Mouse (Mus musculus) embryonic facial prominence, embryonic 15.5 days (tissue): ENCODE measurements around the gene Stk39. TPM values are rescaled to one million over a fixed set of nuclear protein-coding genes. Genes with fewer than 3 reads are reported as not detected.
A peak's percentile ranks its signal among the peaks of the same experiment; 100 is the strongest.

Experiments
- ATAC-seq: fragments of 200-750 bp; cut with Nextera tagmentation; 2 replicates; pipeline ENCODE4 v1.8.0; 2017; ENCODE audit warnings: low read depth, moderate TSS enrichment; ENCODE audit not compliant: insufficient number of reproducible peaks, low FRiP score, low TSS enrichment
- H3K27ac ChIP-seq: fragments of 300-500 bp; sonication (generic); replicated peaks from 2 replicates; pipeline ENCODE4 v1.5.1; 2015; ENCODE audit warnings: mild to moderate bottlenecking, inconsistent platforms
- H3K27me3 ChIP-seq: fragments of 300-500 bp; sonication (generic); 2 replicates; pipeline ENCODE4 v1.6.1; 2015; ENCODE audit warnings: inconsistent platforms
- H3K36me3 ChIP-seq: fragments of 300-500 bp; sonication (generic); 2 replicates; pipeline ENCODE4 v1.6.1; 2015; ENCODE audit warnings: mild to moderate bottlenecking, inconsistent platforms
- H3K4me1 ChIP-seq: fragments of 300-500 bp; sonication (generic); 2 replicates; pipeline ENCODE4 v1.6.1; 2015; ENCODE audit warnings: inconsistent platforms
- H3K4me2 ChIP-seq: fragments of 300-500 bp; sonication (generic); replicated peaks from 2 replicates; pipeline ENCODE4 v1.6.1; 2015; ENCODE audit warnings: mild to moderate bottlenecking, inconsistent platforms
- H3K4me3 ChIP-seq: fragments of 300-500 bp; sonication (generic); replicated peaks from 2 replicates; pipeline ENCODE4 v1.5.1; 2015; ENCODE audit warnings: mild to moderate bottlenecking, inconsistent platforms
- H3K9ac ChIP-seq: fragments of 300-500 bp; sonication (generic); 2 replicates; pipeline ENCODE4 v1.6.1; 2015; ENCODE audit warnings: inconsistent platforms
- H3K9me3 ChIP-seq: fragments of 300-500 bp; sonication (generic); replicated peaks from 2 replicates; pipeline ENCODE4 v1.6.1; 2016; ENCODE audit warnings: inconsistent platforms
- WGBS: fragments of 180-500 bp; shearing (Covaris S2); methylation state at CpG from one replicate; pipeline ENCODE4 v1.1.7; 2015; 5-methylcytosine and 5-hydroxymethylcytosine counted together
- polyA plus RNA-seq: library from polyadenylated mRNA; unstranded; fragments of >200 nt; fragmentation: Nextera tagmentation; extraction: Ambion mirVana; gene quantifications from 2 replicates; pipeline ENCODE4 v1.2.1, GENCODE M21; 2015

The Stk39 gene
- polyA plus RNA-seq, 1 experiment from 2014 or later, result 14.7 TPM

DNA sequence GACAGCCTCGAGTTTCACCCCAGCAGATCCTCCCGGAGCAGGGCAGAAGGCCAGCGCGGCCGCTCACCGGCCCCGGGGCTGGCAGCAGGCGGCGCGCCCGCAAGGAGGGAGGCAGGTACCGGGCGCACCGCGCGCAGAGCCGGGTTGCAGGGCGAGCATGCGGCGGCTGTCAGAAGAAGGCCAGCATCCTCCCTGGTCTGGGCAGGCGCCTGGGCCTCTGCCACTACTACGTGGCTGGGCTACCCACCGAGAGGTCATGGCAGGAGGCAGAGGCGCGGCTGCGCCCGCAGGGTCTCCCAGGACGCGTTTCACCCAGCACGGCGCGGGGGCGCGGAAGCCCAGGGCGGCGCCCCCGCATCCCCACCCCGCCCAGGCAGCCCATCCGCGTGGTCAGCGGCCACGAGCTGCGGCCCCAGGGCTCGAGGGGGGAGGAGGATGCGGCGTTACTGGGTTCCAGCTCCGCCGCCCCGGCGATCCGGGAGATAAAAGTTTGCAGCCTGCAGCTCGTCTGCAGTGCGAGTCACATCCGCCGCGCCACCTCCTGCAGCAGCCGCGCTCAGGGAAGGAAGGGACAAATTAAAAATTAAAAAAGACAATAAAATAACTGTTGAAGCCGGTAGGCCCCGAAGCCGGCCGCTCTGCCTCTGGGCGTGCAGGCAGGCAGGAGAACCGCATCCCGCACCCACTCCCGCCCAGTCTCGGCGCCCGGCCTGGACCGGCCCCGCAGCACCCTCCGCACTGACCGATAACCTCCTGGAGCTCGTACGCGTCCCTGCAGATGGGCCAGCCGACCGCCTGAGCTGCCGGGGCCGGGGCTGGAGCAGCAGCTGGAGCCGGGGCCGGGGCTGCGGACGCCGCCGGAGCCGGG is 943 bp downstream of the Stk39 start:
- under 1% methylated on average over 77 of the region's 87 CpGs for WGBS
- peaks cover 4% of the 10 kb centered on the region; the same call in 1 of the 2 replicates for H3K4me1 ChIP-seq
- peak; percentile 62 for ATAC-seq
- peak overlapping the region; percentile 87 for H3K4me3 ChIP-seq
- H3K9ac ChIP-seq, result peak overlapping the region; percentile 65
- no peaks in the 10 kb centered on the region for H3K36me3 ChIP-seq
- H3K27me3 ChIP-seq, result peaks cover 4% of the 10 kb centered on the region
- no peaks in the 10 kb centered on the region for H3K9me3 ChIP-seq
- H3K4me2 ChIP-seq, result peak overlapping the region; percentile 97
- H3K27ac ChIP-seq, result peak overlapping the region; percentile 86

- 84% methylated on average over 3 of the region's 3 CpGs for WGBS
These were observed 2.6 kb downstream of the Stk39 start for GRCm38 (mm10) chr2:68469491-68469890.

GRCm38 (mm10) chr2:68468698-68469097 is 3.4 kb downstream of the Stk39 start:
- Histone ChIP-seq H3K27me3 (no peaks in the 10 kb centered on the region), H3K9me3 (no peaks in the 10 kb centered on the region), H3K36me3 (no peaks in the 10 kb centered on the region), H3K4me2 (no peak overlapping the region), H3K4me1 (peaks cover 5% of the 10 kb centered on the region; the same call in 1 of the 2 replicates), H3K9ac (no peak overlapping the region), H3K27ac (no peak overlapping the region), H3K4me3 (no peak overlapping the region)
- WGBS, result 51% methylated on average over 7 of the region's 7 CpGs
- no peak for ATAC-seq

More at GRCm38 (mm10) chr2:68469491-68469890, 2.6 kb downstream of the Stk39 start:
- no peak for ATAC-seq
- Histone ChIP-seq H3K27me3 (no peaks in the 10 kb centered on the region), H3K4me2 (no peak overlapping the region), H3K9me3 (no peaks in the 10 kb centered on the region), H3K9ac (no peak overlapping the region), H3K27ac (no peak overlapping the region), H3K4me3 (no peak overlapping the region), H3K4me1 (peaks cover 4% of the 10 kb centered on the region; the same call in 1 of the 2 replicates), H3K36me3 (no peaks in the 10 kb centered on the region)

DNA sequence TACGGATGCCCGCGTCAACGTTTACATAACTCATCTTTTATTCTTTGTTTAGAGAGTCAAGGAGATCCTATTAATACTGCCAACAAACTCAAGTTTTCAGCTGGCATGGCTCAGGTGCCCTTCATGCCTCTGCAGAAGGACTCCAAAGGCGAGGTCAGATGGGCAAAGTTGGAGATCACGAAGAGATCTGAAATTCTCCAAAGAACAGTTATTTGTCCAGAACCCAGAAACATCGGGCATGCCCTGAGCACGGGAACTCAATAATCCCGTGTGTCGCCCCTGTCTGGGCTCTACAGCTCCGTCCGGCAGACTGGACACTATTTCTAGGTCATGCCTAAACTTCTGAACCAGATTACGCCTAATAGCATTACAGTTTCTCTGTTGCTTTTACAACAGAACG is 3.8 kb downstream of the Stk39 start:
- H3K4me2 ChIP-seq, result no peak overlapping the region
- H3K36me3 ChIP-seq, result no peaks in the 10 kb centered on the region
- no peaks in the 10 kb centered on the region for H3K9me3 ChIP-seq
- no peak overlapping the region for H3K27ac ChIP-seq
- no peaks in the 10 kb centered on the region for H3K27me3 ChIP-seq
- 91% methylated on average over 14 of the region's 14 CpGs for WGBS
- peaks cover 8% of the 10 kb centered on the region; the same call in 1 of the 2 replicates for H3K4me1 ChIP-seq
- no peak overlapping the region for H3K9ac ChIP-seq
- no peak for ATAC-seq
- H3K4me3 ChIP-seq, result no peak overlapping the region

DNA sequence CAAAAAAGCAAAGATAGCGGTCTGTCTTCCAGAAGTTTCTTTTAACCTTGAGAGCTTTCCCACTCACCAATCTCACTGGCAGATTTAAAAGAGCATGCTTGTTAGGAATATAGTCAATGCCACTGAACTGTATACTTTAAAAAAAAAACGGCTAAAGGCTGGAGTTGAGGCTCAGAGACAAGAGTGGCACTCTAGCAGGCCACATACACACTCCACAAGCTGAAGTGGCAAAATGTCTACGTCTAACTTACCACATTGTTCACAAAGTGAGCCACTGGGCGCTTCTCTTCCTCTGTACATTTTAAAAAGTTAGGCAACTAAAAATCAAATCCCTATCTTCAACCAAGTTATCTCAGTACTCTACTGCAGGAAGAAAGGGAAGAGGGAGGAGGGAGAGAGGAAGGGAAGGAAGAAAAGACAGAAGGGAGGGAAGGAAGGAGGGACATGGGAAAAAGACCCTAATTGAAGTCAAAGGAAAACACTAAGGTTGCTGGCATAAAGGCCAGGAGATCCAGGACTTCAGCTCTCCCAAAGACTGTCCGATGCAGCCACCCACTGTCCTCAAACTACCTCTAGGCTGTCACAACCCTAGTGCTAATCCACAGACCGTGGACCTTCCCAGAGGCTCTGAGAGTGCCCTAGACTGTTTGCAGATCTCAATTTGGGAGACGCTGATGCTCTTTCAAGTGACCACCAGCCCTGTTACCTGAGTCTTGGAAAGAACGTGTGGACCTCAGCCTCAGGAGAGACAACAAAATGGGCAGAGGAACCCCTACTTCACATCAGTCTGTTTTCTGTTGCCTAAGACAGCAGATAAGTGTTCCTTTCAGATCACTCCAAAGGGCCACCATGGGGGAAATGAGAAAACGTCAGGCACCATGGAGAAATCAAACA is 4.7 kb downstream of the Stk39 start:
- H3K4me3 ChIP-seq, result no peak overlapping the region
- no peak overlapping the region for H3K27ac ChIP-seq
- no peaks in the 10 kb centered on the region for H3K36me3 ChIP-seq
- WGBS, result 85% methylated on average over 9 of the region's 9 CpGs
- no peak for ATAC-seq
- H3K9me3 ChIP-seq, result no peaks in the 10 kb centered on the region
- no peaks in the 10 kb centered on the region for H3K27me3 ChIP-seq
- peaks cover 8% of the 10 kb centered on the region; the same call in 1 of the 2 replicates for H3K4me1 ChIP-seq
- H3K4me2 ChIP-seq, result no peak overlapping the region
- no peak overlapping the region for H3K9ac ChIP-seq

DNA sequence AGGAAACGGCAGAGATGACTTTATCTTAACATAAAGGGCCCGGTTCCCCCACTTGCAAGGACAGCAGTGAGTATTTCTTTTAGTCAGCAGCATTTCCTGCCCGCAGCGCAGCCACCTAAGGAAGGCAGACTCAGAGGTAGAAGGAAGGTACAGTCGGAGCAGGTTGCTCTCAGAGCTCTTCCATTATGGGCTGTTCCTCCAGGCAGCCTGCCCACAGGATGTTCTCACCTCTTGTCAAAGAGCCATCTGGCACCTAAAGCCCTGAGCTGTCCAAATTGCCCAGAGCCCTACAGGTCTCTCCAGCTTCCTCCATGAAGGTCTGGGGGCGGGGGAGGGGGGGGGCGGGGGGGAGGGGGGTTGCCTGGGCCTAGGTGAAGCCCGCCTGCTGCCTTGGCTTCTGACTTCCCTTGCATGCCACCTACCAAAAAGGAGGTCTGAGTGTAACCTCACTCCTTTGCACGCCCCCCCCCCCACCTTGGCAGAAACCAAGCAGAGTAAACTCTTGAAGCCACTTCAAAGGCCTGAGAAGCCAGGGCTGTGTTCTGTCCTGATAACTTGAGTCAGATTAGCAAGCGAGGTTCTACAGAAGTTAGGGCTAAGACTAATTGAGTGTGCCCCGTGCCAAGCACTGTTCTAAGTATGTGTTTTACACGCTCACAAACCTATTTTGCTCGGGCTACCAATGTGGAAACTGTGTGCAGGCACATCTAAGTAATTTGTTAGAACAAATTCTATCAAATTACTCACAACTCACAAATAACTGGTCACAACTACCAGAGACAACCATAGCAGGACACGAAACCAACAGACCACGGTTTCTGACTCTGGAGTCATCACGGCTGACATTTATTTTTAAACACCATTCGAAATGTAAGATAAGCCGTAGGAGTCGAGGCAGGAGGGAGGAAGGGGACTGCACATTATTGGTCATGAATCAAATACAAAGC is 5.7 kb downstream of the Stk39 start:
- H3K4me1 ChIP-seq, result peaks cover 8% of the 10 kb centered on the region; the same call in 1 of the 2 replicates
- no peaks in the 10 kb centered on the region for H3K36me3 ChIP-seq
- no peak for ATAC-seq
- WGBS, result 66% methylated on average over 18 of the region's 19 CpGs
- H3K9me3 ChIP-seq, result no peaks in the 10 kb centered on the region
- no peak overlapping the region for H3K4me2 ChIP-seq
- H3K27me3 ChIP-seq, result no peaks in the 10 kb centered on the region
- H3K9ac ChIP-seq, result no peak overlapping the region
- no peak overlapping the region for H3K27ac ChIP-seq
- no peak overlapping the region for H3K4me3 ChIP-seq

- Histone ChIP-seq H3K36me3 (no peaks in the 10 kb centered on the region), H3K4me2 (no peak overlapping the region), H3K4me1 (peaks cover 8% of the 10 kb centered on the region; the same call in 1 of the 2 replicates), H3K9me3 (no peaks in the 10 kb centered on the region), H3K4me3 (no peak overlapping the region), H3K27me3 (no peaks in the 10 kb centered on the region), H3K9ac (no peak overlapping the region), H3K27ac (no peak overlapping the region)
- 73% methylated on average over 19 of the region's 19 CpGs for WGBS
- ATAC-seq, result no peak
These were observed 6.6 kb downstream of the Stk39 start for GRCm38 (mm10) chr2:68465266-68466123.

DNA sequence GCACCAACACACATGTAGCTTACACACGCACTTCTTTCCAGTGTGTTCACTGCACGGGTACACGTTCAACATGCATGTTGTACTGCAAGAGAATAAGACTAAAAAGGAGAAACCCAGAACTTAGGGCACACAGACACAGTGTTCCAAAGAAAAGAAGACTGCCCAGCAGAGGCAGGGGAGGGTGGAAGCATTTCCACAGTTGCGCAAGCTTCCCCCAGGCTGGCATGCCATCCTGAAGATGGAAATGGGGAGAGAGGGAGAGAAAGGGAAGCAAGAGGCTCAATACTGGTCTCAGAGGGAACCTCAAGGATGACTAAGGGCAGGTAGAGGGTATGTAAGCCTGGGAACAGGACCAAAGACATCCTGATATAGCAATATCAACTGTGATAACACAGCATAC is 7.6 kb downstream of the Stk39 start:
- peaks cover 8% of the 10 kb centered on the region; the same call in 1 of the 2 replicates for H3K4me1 ChIP-seq
- H3K9ac ChIP-seq, result no peak overlapping the region
- ATAC-seq, result no peak
- H3K9me3 ChIP-seq, result no peaks in the 10 kb centered on the region
- H3K36me3 ChIP-seq, result no peaks in the 10 kb centered on the region
- H3K27ac ChIP-seq, result no peak overlapping the region
- H3K4me2 ChIP-seq, result no peak overlapping the region
- WGBS, result 96% methylated on average over 4 of the region's 4 CpGs
- H3K27me3 ChIP-seq, result no peaks in the 10 kb centered on the region
- no peak overlapping the region for H3K4me3 ChIP-seq

- WGBS, result 75% methylated on average over 4 of the region's 4 CpGs
These were observed 8.3 kb downstream of the Stk39 start for GRCm38 (mm10) chr2:68463801-68464200.

GRCm38 (mm10) chr2:68458115-68458514 is 14.0 kb downstream of the Stk39 start:
- no peaks in the 10 kb centered on the region for H3K9me3 ChIP-seq
- no peaks in the 10 kb centered on the region for H3K4me1 ChIP-seq
- H3K36me3 ChIP-seq, result no peaks in the 10 kb centered on the region
- WGBS, result 89% methylated on average over 5 of the region's 5 CpGs
- no peak overlapping the region for H3K4me3 ChIP-seq
- no peak for ATAC-seq
- H3K9ac ChIP-seq, result no peak overlapping the region
- H3K27ac ChIP-seq, result no peak overlapping the region
- H3K27me3 ChIP-seq, result no peaks in the 10 kb centered on the region
- no peak overlapping the region for H3K4me2 ChIP-seq

More at GRCm38 (mm10) chr2:68463801-68464200, 8.3 kb downstream of the Stk39 start:
- Histone ChIP-seq H3K4me2 (no peak overlapping the region), H3K27ac (no peak overlapping the region), H3K27me3 (no peaks in the 10 kb centered on the region), H3K4me3 (no peak overlapping the region), H3K9ac (no peak overlapping the region), H3K4me1 (peaks cover 6% of the 10 kb centered on the region; the same call in 1 of the 2 replicates), H3K36me3 (no peaks in the 10 kb centered on the region), H3K9me3 (no peaks in the 10 kb centered on the region)
- no peak for ATAC-seq
